Mouse (Mus musculus) cerebellum, adult 9-10 months (tissue): ENCODE data around the gene Slc7a8.
A peak's percentile ranks its signal among the peaks of the same experiment; 100 is the strongest.

Experiments
- DNase-seq: peaks from one replicate; pipeline ENCODE4 v3.0.0; 2022

Gene Slc7a8

GRCm38 (mm10) chr14:54735221-54735620 lies 46.5 kb downstream of the Slc7a8 start:
- DNase-seq = no peak

- DNase-seq = no peak
Observed at GRCm38 (mm10) chr14:54734004-54734403, 47.7 kb downstream of the Slc7a8 start.

GRCm38 (mm10) chr14:54732206-54732605 lies 49.5 kb downstream of the Slc7a8 start:
- no peak for DNase-seq

- DNase-seq = peak; percentile 76
Observed at GRCm38 (mm10) chr14:54730305-54730704, 51.4 kb downstream of the Slc7a8 start.

- DNase-seq = no peak
Observed at GRCm38 (mm10) chr14:54728823-54729653, 52.7 kb downstream of the Slc7a8 start.

- no peak for DNase-seq
Observed at GRCm38 (mm10) chr14:54727565-54727964, 54.2 kb downstream of the Slc7a8 start.

GRCm38 (mm10) chr14:54724049-54724448 lies 57.7 kb downstream of the Slc7a8 start:
- DNase-seq = no peak

GRCm38 (mm10) chr14:54721711-54722110 lies 60.0 kb downstream of the Slc7a8 start:
- DNase-seq = peak; percentile 67

GRCm38 (mm10) chr14:54720654-54721350 lies 60.9 kb downstream of the Slc7a8 start:
- peak; percentile 79 for DNase-seq

- DNase-seq = peak; percentile 29
Observed at GRCm38 (mm10) chr14:54720041-54720440, 61.7 kb downstream of the Slc7a8 start.

GRCm38 (mm10) chr14:54715402-54715801 lies 66.3 kb downstream of the Slc7a8 start:
- DNase-seq = no peak

- DNase-seq = peak; percentile 51
Observed at GRCm38 (mm10) chr14:54714617-54715081, 67.1 kb downstream of the Slc7a8 start.

- peak; percentile 94 for DNase-seq
Observed at GRCm38 (mm10) chr14:54714121-54714520, 67.6 kb downstream of the Slc7a8 start.

- peak; percentile 16 for DNase-seq
Observed at GRCm38 (mm10) chr14:54712861-54713260, 68.9 kb downstream of the Slc7a8 start.

GRCm38 (mm10) chr14:54712074-54712473 lies 69.7 kb downstream of the Slc7a8 start, which contains the start of gene Cebpe:
Cebpe (minus strand) TSS chr14:54712174.
- no peak for DNase-seq

GRCm38 (mm10) chr14:54709054-54709453 lies 72.7 kb downstream of the Slc7a8 start:
- no peak for DNase-seq

- DNase-seq = no peak
Observed at GRCm38 (mm10) chr14:54706589-54707320, 75.0 kb downstream of the Slc7a8 start.

- DNase-seq = no peak
Observed at GRCm38 (mm10) chr14:54705844-54706243, 75.9 kb downstream of the Slc7a8 start.

GRCm38 (mm10) chr14:54703207-54703606 lies 78.5 kb downstream of the Slc7a8 start:
- no peak for DNase-seq

- peak; percentile 75 for DNase-seq
Observed at GRCm38 (mm10) chr14:54701298-54701697, 80.4 kb downstream of the Slc7a8 start.

GRCm38 (mm10) chr14:54699586-54699985 lies 82.2 kb downstream of the Slc7a8 start:
- DNase-seq = no peak

- DNase-seq = no peak
Observed at GRCm38 (mm10) chr14:54698733-54699132, 83.0 kb downstream of the Slc7a8 start, which contains the start of gene Gm29776. Gm29776 (minus strand) TSS chr14:54698833.

GRCm38 (mm10) chr14:54696752-54697151 lies 85.0 kb downstream of the Slc7a8 start:
- no peak for DNase-seq
